Mouse (Mus musculus) mouse embryonic stem cell (cell line): ENCODE data around the gene Lrch3.

Source experiments
- in situ Hi-C, 2 experiments: fragments of 300-500 bp; cut with MboI; formaldehyde crosslinking; loops; 1 replicate in 1 of 2; 3 replicates in 1 of 2; pipeline ENCODE4 v1.14.3; 2019 to 2020; ENCODE audit warnings: low sequenced_read_pairs in 2 of 2, low pct_unique_long_range_greater_than_20kb in 1 of 2, mixed read lengths in 1 of 2; ENCODE audit not compliant: unreplicated experiment in 1 of 2

The Lrch3 gene

DNA sequence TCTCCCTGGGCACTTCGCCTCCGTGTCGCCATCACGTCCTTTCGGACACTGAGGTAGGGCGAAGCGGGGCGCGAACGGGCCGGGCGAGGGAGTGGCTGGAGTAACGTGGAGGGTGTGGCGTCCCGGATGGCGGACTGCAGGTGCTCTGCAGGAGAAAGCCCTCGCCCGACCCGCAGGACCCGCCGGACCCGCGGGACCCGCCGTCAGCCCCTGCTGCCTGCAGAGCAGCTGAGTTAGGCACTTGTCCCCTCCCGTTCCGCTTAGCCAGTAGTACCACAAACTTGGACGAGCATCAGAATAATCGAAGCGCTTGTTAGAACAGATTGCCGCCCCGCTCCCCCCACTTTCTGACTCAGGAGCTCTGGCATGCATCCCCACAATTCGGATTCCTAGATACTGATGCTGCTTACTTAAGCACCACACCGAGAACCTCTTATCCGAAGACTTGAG, 148.8 kb downstream of the Lrch3 start:
- in situ Hi-C loops, result no loop called here

GRCm38 (mm10) chr16:33063267-33063666, 149.4 kb downstream of the Lrch3 start:
- in situ Hi-C loops, result no loop called here

DNA sequence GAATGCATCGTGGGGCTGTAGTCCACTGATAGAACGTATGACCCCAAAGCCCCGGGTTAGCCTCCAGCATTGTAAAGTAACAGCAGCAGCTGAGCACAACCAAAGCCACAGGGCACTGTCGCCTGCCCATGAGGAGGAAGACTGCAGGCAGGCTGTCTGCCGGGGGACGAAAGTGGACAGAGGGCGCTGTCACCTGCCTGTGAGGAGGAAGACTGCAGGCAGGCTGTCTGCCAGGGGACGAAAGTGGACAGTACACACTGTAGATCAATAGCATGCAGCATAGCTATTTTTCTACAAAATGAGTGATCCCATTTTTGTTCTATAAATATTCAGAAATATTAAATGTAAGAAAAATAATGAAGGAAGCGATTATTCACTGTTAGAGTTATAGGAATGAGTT, 150.7 kb downstream of the Lrch3 start:
- in situ Hi-C loops, result no loop called here
